Mouse (Mus musculus) small intestine, adult 2 months (tissue): ENCODE results near the gene Zmat3. TPM values are rescaled to one million over a fixed set of nuclear protein-coding genes. Genes with fewer than 3 reads are reported as not detected.

Experiments
- H3K27ac ChIP-seq: fragments of 200-500 bp; 2 replicates; pipeline ENCODE4 v1.5.1; 2012; ENCODE audit warnings: low read depth, low read length, control low read depth, inconsistent platforms; ENCODE audit not compliant: insufficient read depth
- H3K27me3 ChIP-seq: fragments of 200-500 bp; 2 replicates; pipeline ENCODE4 v1.6.1; 2012; ENCODE audit warnings: mild to moderate bottlenecking, moderate library complexity, low read length, inconsistent platforms; ENCODE audit not compliant: control insufficient read depth, insufficient read depth
- H3K36me3 ChIP-seq: fragments of 200-500 bp; 2 replicates; pipeline ENCODE4 v1.6.1; 2012; ENCODE audit warnings: mild to moderate bottlenecking, low read length, control low read depth, inconsistent platforms; ENCODE audit not compliant: control insufficient read depth, insufficient read depth
- H3K4me1 ChIP-seq: fragments of 200-500 bp; 2 replicates; pipeline ENCODE4 v1.6.1; 2012; ENCODE audit warnings: low read length, inconsistent platforms, mixed read lengths; ENCODE audit not compliant: control insufficient read depth, insufficient read depth, insufficient read length
- H3K4me3 ChIP-seq: fragments of 200-500 bp; 2 replicates; pipeline ENCODE4 v1.5.1; 2012; ENCODE audit warnings: low read depth, mild to moderate bottlenecking, control low read depth, inconsistent platforms, low read length, moderate library complexity
- CTCF ChIP-seq: fragments of 200-500 bp; IDR thresholded peaks from 2 replicates; pipeline ENCODE4 v1.5.1; 2012; ENCODE audit warnings: low read depth, mild to moderate bottlenecking, control low read depth, inconsistent platforms, low read length, moderate library complexity, mixed read lengths; ENCODE audit not compliant: insufficient replicate concordance, insufficient read length; ENCODE audit errors: extremely low read depth
- POLR2A ChIP-seq: fragments of 200-500 bp; IDR thresholded peaks from 2 replicates; pipeline ENCODE4 v1.6.1; 2012; ENCODE audit warnings: low read depth, mild to moderate bottlenecking, control low read depth, inconsistent platforms, low read length, moderate library complexity
- WGBS: fragments of 180-500 bp; shearing (Covaris S2); methylation state at CpG from one replicate; pipeline ENCODE4 v1.1.7; 2018; 5-methylcytosine and 5-hydroxymethylcytosine counted together
- polyA plus RNA-seq: library from polyadenylated mRNA; depleted of rRNA; stranded (reverse); fragments of >200 nt; gene quantifications from 2 replicates; pipeline ENCODE4 v1.2.3, GENCODE M21; 2012

The Zmat3 gene
- polyA plus RNA-seq, 1 experiment, result 4.7 TPM

- 68% methylated on average over 3 of the region's 3 CpGs for WGBS
- no peak overlapping the region for H3K27ac ChIP-seq
- no peak overlapping the region for H3K4me3 ChIP-seq
- TF ChIP-seq CTCF, result no peak
- TF ChIP-seq POLR2A, result no peak
- no peaks in the 10 kb centered on the region for H3K27me3 ChIP-seq
- H3K36me3 ChIP-seq, result no peaks in the 10 kb centered on the region
- H3K4me1 ChIP-seq, result peaks cover 15% of the 10 kb centered on the region
Measured at GRCm38 (mm10) chr3:32401591-32401990, 35.8 kb upstream of the Zmat3 start.

DNA sequence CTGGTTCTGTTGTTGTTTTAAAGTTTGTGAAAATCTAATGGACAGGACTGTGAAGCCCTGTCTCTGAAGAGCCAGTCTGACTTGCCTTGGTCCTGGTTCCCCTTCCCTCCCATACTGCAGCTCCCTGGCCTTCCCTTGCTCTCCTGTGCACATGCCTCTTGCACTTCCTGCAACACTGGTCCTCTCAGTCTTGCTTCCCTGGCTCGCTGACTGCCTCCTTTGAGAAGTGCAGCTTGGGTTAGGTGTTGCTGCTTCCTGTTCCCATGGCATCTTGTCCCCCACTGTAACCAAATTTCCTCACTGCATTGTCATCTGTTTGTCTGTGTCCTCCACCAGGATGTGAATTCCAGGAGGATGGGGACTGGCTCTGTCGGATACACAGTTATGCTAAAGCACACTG lies 34.1 kb upstream of the Zmat3 start:
- TF ChIP-seq CTCF, result no peak
- no peak for TF ChIP-seq POLR2A
- no peak overlapping the region for H3K27ac ChIP-seq
- H3K4me1 ChIP-seq, result peaks cover 15% of the 10 kb centered on the region
- no peaks in the 10 kb centered on the region for H3K27me3 ChIP-seq
- H3K4me3 ChIP-seq, result no peak overlapping the region
- no peaks in the 10 kb centered on the region for H3K36me3 ChIP-seq
- WGBS, result 60% methylated on average over 2 of the region's 2 CpGs

GRCm38 (mm10) chr3:32399381-32399780 lies 33.6 kb upstream of the Zmat3 start:
- Histone ChIP-seq H3K27ac (no peak overlapping the region), H3K4me3 (no peak overlapping the region), H3K4me1 (peaks cover 13% of the 10 kb centered on the region), H3K27me3 (no peaks in the 10 kb centered on the region), H3K36me3 (no peaks in the 10 kb centered on the region)
- WGBS, result 26% methylated on average over 4 of the region's 4 CpGs
- no peak for TF ChIP-seq CTCF
- TF ChIP-seq POLR2A, result no peak

DNA sequence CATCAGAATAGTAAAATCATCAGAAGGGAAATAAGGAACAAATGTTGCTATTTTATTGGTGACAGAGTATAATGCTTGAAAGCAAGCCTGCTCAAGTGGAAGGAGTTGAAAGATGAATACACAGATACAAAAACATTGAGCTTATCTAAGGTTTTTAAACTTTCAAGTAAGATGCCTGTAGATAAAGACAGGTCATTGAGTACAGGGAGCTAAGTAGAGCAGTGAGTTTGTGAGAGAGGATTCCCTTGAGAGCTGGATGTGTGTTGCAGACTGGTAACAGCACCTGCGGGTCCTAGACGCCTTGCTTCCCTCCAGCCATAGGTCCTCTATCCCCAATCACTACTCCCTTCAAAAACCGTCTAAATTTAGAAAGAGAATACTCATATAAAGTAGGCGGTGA lies 32.8 kb upstream of the Zmat3 start:
- H3K36me3 ChIP-seq, result no peaks in the 10 kb centered on the region

GRCm38 (mm10) chr3:32398175-32398538 lies 32.3 kb upstream of the Zmat3 start:
- TF ChIP-seq POLR2A (no peak), CTCF (no peak)
- WGBS, result under 1% methylated on average over 7 of the region's 7 CpGs

More for the DNA sequence above, 32.8 kb upstream of the Zmat3 start:
- TF ChIP-seq CTCF, result no peak
- TF ChIP-seq POLR2A, result no peak
- H3K4me1 ChIP-seq, result peaks cover 11% of the 10 kb centered on the region
- no peaks in the 10 kb centered on the region for H3K27me3 ChIP-seq
- no peak overlapping the region for H3K4me3 ChIP-seq
- no peak overlapping the region for H3K27ac ChIP-seq
- WGBS, result 27% methylated on average over 4 of the region's 4 CpGs

DNA sequence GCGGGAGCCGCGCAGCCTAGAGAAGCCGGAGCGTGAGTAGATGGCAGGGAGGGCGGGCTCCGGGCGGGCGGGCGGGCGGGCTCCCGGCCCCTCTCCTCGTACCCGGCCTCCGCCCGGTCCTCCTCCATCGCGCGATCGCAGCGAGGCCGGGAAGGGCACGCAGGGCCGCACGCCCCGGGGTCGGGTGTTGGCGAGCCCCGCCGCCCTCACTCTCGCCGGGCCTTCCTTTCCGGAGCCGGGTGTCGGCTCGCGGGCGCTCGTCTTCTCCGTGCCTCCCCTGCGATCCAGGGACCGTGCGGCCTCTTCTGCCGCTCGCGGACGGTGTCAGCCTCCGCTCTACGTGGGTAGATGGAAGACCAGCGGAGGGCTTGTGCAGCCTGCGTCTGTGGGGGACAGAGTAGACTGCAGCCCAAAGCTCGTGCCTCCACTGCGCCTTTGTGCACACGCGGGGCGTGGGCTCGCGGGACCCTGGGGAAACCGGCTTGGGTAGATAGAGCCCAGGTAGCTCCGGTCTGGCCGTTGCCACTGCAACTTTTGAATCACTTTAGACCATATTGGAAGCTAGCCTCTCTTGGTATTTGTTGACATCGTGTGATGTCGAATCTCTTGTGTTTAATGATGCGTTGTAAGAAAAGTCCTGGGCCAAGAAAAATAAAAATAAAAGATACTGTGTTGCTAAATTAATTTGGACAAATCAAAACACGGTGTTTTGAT lies 31.8 kb upstream of the Zmat3 start, which contains the start of gene Pik3ca:
Gene Pik3ca, plus strand, starts transcription at position 211 of the 714 bp plus-strand sequence.
- H3K27ac ChIP-seq, result peak within 1 kb of the TSS; percentile 91
- peak within 1 kb of the TSS; percentile 87 for H3K4me3 ChIP-seq
- WGBS, result under 1% methylated on average over 62 of the region's 65 CpGs
- H3K27me3 ChIP-seq, result no peaks in the 10 kb centered on the region
- H3K36me3 ChIP-seq, result no peaks in the 10 kb centered on the region
- 0 out of 2 replicates have a peak, but pooled peaks have one; percentile 19 for TF ChIP-seq POLR2A
- no peak for TF ChIP-seq CTCF
- H3K4me1 ChIP-seq, result peaks cover 9% of the 10 kb centered on the region

More at GRCm38 (mm10) chr3:32398175-32398538, 32.3 kb upstream of the Zmat3 start:
- no peaks in the 10 kb centered on the region for H3K36me3 ChIP-seq
- H3K27me3 ChIP-seq, result no peaks in the 10 kb centered on the region
- peaks cover 9% of the 10 kb centered on the region for H3K4me1 ChIP-seq
- no peak overlapping the region; the same call in 1 of the 2 replicates for H3K27ac ChIP-seq
- no peak overlapping the region for H3K4me3 ChIP-seq

GRCm38 (mm10) chr3:32396794-32397460 lies 31.1 kb upstream of the Zmat3 start:
- H3K36me3 ChIP-seq, result no peaks in the 10 kb centered on the region
- peak overlapping the region; percentile 91 for H3K27ac ChIP-seq
- TF ChIP-seq CTCF, result no peak
- peak; percentile 96 for TF ChIP-seq POLR2A
- H3K4me3 ChIP-seq, result peak overlapping the region; percentile 87
- no peaks in the 10 kb centered on the region for H3K27me3 ChIP-seq
- H3K4me1 ChIP-seq, result peaks cover 9% of the 10 kb centered on the region
- WGBS, result under 1% methylated on average over 68 of the region's 77 CpGs
